Mouse (Mus musculus) kidney, embryonic 15.5 days (tissue): Measurements from ENCODE around the gene Kitl. TPM values are rescaled to one million over a fixed set of nuclear protein-coding genes. Genes with fewer than 3 reads are reported as not detected.

Experiments used
- ATAC-seq: fragments of 200-750 bp; cut with Nextera tagmentation; replicated peaks from 2 replicates; pipeline ENCODE4 v1.8.0; 2017; ENCODE audit warnings: moderate TSS enrichment; ENCODE audit not compliant: low FRiP score
- H3K27ac ChIP-seq: fragments of 300-500 bp; sonication (generic); 2 replicates; pipeline ENCODE4 v1.5.1; 2015; ENCODE audit warnings: mild to moderate bottlenecking, inconsistent platforms
- H3K27me3 ChIP-seq: fragments of 300-500 bp; sonication (generic); 2 replicates; pipeline ENCODE4 v1.6.1; 2015; ENCODE audit warnings: inconsistent platforms
- H3K36me3 ChIP-seq: fragments of 300-500 bp; sonication (generic); 2 replicates; pipeline ENCODE4 v1.6.1; 2015; ENCODE audit warnings: inconsistent platforms
- H3K4me1 ChIP-seq: fragments of 300-500 bp; sonication (generic); 2 replicates; pipeline ENCODE4 v1.6.1; 2015; ENCODE audit warnings: inconsistent platforms
- H3K4me2 ChIP-seq: fragments of 300-500 bp; sonication (generic); 2 replicates; pipeline ENCODE4 v1.6.1; 2015; ENCODE audit warnings: moderate library complexity, mild to moderate bottlenecking, inconsistent platforms
- H3K4me3 ChIP-seq: fragments of 300-500 bp; sonication (generic); replicated peaks from 2 replicates; pipeline ENCODE4 v1.5.1; 2015; ENCODE audit warnings: mild to moderate bottlenecking, inconsistent platforms
- H3K9ac ChIP-seq: fragments of 300-500 bp; sonication (generic); 2 replicates; pipeline ENCODE4 v1.6.1; 2015; ENCODE audit warnings: mild to moderate bottlenecking, inconsistent platforms
- H3K9me3 ChIP-seq: fragments of 300-500 bp; sonication (generic); replicated peaks from 2 replicates; pipeline ENCODE4 v1.6.1; 2016; ENCODE audit warnings: inconsistent platforms
- WGBS: fragments of 180-500 bp; shearing (Covaris S2); methylation state at CpG from one replicate; pipeline ENCODE4 v1.1.7; 2015; ENCODE audit warnings: mixed read lengths; 5-methylcytosine and 5-hydroxymethylcytosine counted together
- polyA plus RNA-seq: library from polyadenylated mRNA; unstranded; fragments of >200 nt; fragmentation: Nextera tagmentation; extraction: Ambion mirVana; gene quantifications from 2 replicates; pipeline ENCODE4 v1.2.1, GENCODE M21; 2015

Kitl gene
- polyA plus RNA-seq, 1 experiment from 2014 or later: 24.3 TPM

- Histone ChIP-seq H3K4me1 (peaks cover 16% of the 10 kb centered on the region), H3K27ac (no peak overlapping the region)
These were observed 15.6 kb downstream of the Kitl start for GRCm38 (mm10) chr10:100030980-100031516.

GRCm38 (mm10) chr10:100031631-100032030 lies 16.2 kb downstream of the Kitl start:
- Histone ChIP-seq H3K27ac (no peak overlapping the region), H3K9ac (no peak overlapping the region)
- 0 out of 2 replicates have a peak, but pooled peaks have one; percentile 40 for ATAC-seq

More at GRCm38 (mm10) chr10:100030980-100031516, 15.6 kb downstream of the Kitl start:
- ATAC-seq: no peak
- Histone ChIP-seq H3K4me3 (no peak overlapping the region), H3K27me3 (no peaks in the 10 kb centered on the region), H3K36me3 (no peaks in the 10 kb centered on the region), H3K9me3 (no peaks in the 10 kb centered on the region), H3K9ac (no peak overlapping the region), H3K4me2 (peak overlapping the region; percentile 30)
- WGBS: 72% methylated on average over 12 of the region's 12 CpGs

GRCm38 (mm10) chr10:100032566-100032965 lies 17.1 kb downstream of the Kitl start:
- Histone ChIP-seq H3K27me3 (no peaks in the 10 kb centered on the region), H3K9ac (no peak overlapping the region), H3K4me1 (peaks cover 19% of the 10 kb centered on the region), H3K9me3 (no peaks in the 10 kb centered on the region), H3K4me2 (no peak overlapping the region), H3K27ac (no peak overlapping the region), H3K4me3 (no peak overlapping the region), H3K36me3 (no peaks in the 10 kb centered on the region)
- WGBS: 76% methylated on average over 3 of the region's 3 CpGs
- no peak for ATAC-seq

More at GRCm38 (mm10) chr10:100031631-100032030, 16.2 kb downstream of the Kitl start:
- Histone ChIP-seq H3K36me3 (no peaks in the 10 kb centered on the region), H3K4me3 (no peak overlapping the region), H3K4me2 (peak overlapping the region; percentile 30), H3K4me1 (peaks cover 17% of the 10 kb centered on the region), H3K9me3 (no peaks in the 10 kb centered on the region), H3K27me3 (no peaks in the 10 kb centered on the region)
- WGBS: 15% methylated on average over 11 of the region's 11 CpGs

GRCm38 (mm10) chr10:100036021-100036420 lies 20.6 kb downstream of the Kitl start:
- 58% methylated on average over 4 of the region's 4 CpGs for WGBS
- H3K9me3 ChIP-seq: no peaks in the 10 kb centered on the region
- H3K9ac ChIP-seq: no peak overlapping the region
- H3K4me1 ChIP-seq: peaks cover 24% of the 10 kb centered on the region
- H3K36me3 ChIP-seq: no peaks in the 10 kb centered on the region
- H3K4me2 ChIP-seq: no peak overlapping the region
- ATAC-seq: no peak
- H3K27ac ChIP-seq: no peak overlapping the region
- no peaks in the 10 kb centered on the region for H3K27me3 ChIP-seq
- no peak overlapping the region for H3K4me3 ChIP-seq

GRCm38 (mm10) chr10:100038342-100038898 lies 23.0 kb downstream of the Kitl start:
- no peaks in the 10 kb centered on the region for H3K27me3 ChIP-seq
- H3K27ac ChIP-seq: no peak overlapping the region
- H3K9me3 ChIP-seq: no peaks in the 10 kb centered on the region
- no peak overlapping the region for H3K4me3 ChIP-seq
- H3K4me2 ChIP-seq: no peak overlapping the region
- no peaks in the 10 kb centered on the region for H3K36me3 ChIP-seq
- H3K4me1 ChIP-seq: peaks cover 25% of the 10 kb centered on the region
- ATAC-seq: no peak
- WGBS: 55% methylated on average over 12 of the region's 12 CpGs
- H3K9ac ChIP-seq: no peak overlapping the region

- no peak for ATAC-seq
- Histone ChIP-seq H3K27ac (no peak overlapping the region), H3K9me3 (no peaks in the 10 kb centered on the region), H3K36me3 (no peaks in the 10 kb centered on the region), H3K4me2 (no peak overlapping the region), H3K27me3 (no peaks in the 10 kb centered on the region), H3K4me1 (peaks cover 25% of the 10 kb centered on the region), H3K4me3 (no peak overlapping the region), H3K9ac (no peak overlapping the region)
- WGBS: 83% methylated on average over 8 of the region's 8 CpGs
These were observed 23.6 kb downstream of the Kitl start for GRCm38 (mm10) chr10:100038994-100039393.

GRCm38 (mm10) chr10:100043748-100044147 lies 28.3 kb downstream of the Kitl start:
- 0 out of 2 replicates have a peak, but pooled peaks cover 3% of the 10 kb centered on the region for H3K27me3 ChIP-seq
- no peak overlapping the region for H3K9ac ChIP-seq
- H3K9me3 ChIP-seq: no peaks in the 10 kb centered on the region
- H3K27ac ChIP-seq: no peak overlapping the region
- H3K4me2 ChIP-seq: no peak overlapping the region
- H3K4me3 ChIP-seq: no peak overlapping the region
- 91% methylated on average over 5 of the region's 5 CpGs for WGBS
- H3K36me3 ChIP-seq: no peaks in the 10 kb centered on the region
- no peak for ATAC-seq
- peaks cover 20% of the 10 kb centered on the region for H3K4me1 ChIP-seq

- Histone ChIP-seq H3K36me3 (no peaks in the 10 kb centered on the region), H3K9ac (no peak overlapping the region), H3K4me2 (no peak overlapping the region), H3K4me3 (no peak overlapping the region), H3K27me3 (0 out of 2 replicates have a peak, but pooled peaks cover 3% of the 10 kb centered on the region), H3K27ac (no peak overlapping the region), H3K4me1 (peaks cover 20% of the 10 kb centered on the region), H3K9me3 (no peaks in the 10 kb centered on the region)
- 89% methylated on average over 6 of the region's 6 CpGs for WGBS
- no peak for ATAC-seq
These were observed 28.7 kb downstream of the Kitl start for GRCm38 (mm10) chr10:100044153-100044552.

- no peaks in the 10 kb centered on the region for H3K9me3 ChIP-seq
- H3K4me2 ChIP-seq: no peak overlapping the region
- H3K27ac ChIP-seq: no peak overlapping the region
- no peaks in the 10 kb centered on the region for H3K36me3 ChIP-seq
- no peak overlapping the region for H3K4me3 ChIP-seq
- peaks cover 3% of the 10 kb centered on the region; the same call in 1 of the 2 replicates for H3K4me1 ChIP-seq
- H3K27me3 ChIP-seq: 0 out of 2 replicates have a peak, but pooled peaks cover 3% of the 10 kb centered on the region
- 42% methylated on average over 10 of the region's 10 CpGs for WGBS
- H3K9ac ChIP-seq: no peak overlapping the region
- ATAC-seq: no peak
These were observed 35.8 kb downstream of the Kitl start for GRCm38 (mm10) chr10:100051146-100051783.

- Histone ChIP-seq H3K27ac (no peak overlapping the region), H3K4me2 (no peak overlapping the region), H3K36me3 (no peaks in the 10 kb centered on the region), H3K9ac (no peak overlapping the region), H3K4me3 (no peak overlapping the region), H3K9me3 (no peaks in the 10 kb centered on the region), H3K4me1 (peaks cover 3% of the 10 kb centered on the region; the same call in 1 of the 2 replicates), H3K27me3 (0 out of 2 replicates have a peak, but pooled peaks cover 3% of the 10 kb centered on the region)
- ATAC-seq: no peak
- 81% methylated on average over 4 of the region's 4 CpGs for WGBS
These were observed 37.0 kb downstream of the Kitl start for GRCm38 (mm10) chr10:100052404-100052803.

- no peak overlapping the region for H3K27ac ChIP-seq
- no peaks in the 10 kb centered on the region for H3K9me3 ChIP-seq
- H3K9ac ChIP-seq: no peak overlapping the region
- ATAC-seq: peak; percentile 72; the same call in 1 of the 2 replicates
- no peaks in the 10 kb centered on the region for H3K36me3 ChIP-seq
- peaks cover 3% of the 10 kb centered on the region; the same call in 1 of the 2 replicates for H3K4me1 ChIP-seq
- no peak overlapping the region for H3K4me3 ChIP-seq
- H3K27me3 ChIP-seq: 0 out of 2 replicates have a peak, but pooled peaks cover 3% of the 10 kb centered on the region
- no peak overlapping the region for H3K4me2 ChIP-seq
- WGBS: 57% methylated on average over 4 of the region's 4 CpGs
These were observed 37.5 kb downstream of the Kitl start for GRCm38 (mm10) chr10:100052911-100053310.

- ATAC-seq: no peak
- Histone ChIP-seq H3K4me2 (no peak overlapping the region), H3K4me3 (no peak overlapping the region), H3K4me1 (peaks cover 3% of the 10 kb centered on the region; the same call in 1 of the 2 replicates), H3K9me3 (no peaks in the 10 kb centered on the region), H3K27ac (no peak overlapping the region), H3K36me3 (no peaks in the 10 kb centered on the region), H3K9ac (no peak overlapping the region), H3K27me3 (no peaks in the 10 kb centered on the region)
- WGBS: 75% methylated on average over 3 of the region's 3 CpGs
These were observed 38.6 kb downstream of the Kitl start for GRCm38 (mm10) chr10:100054006-100054405.
